Mouse (Mus musculus) adrenal gland, adult 18-20 months (tissue): ENCODE data around the gene Cul7. TPM values are rescaled to one million over a fixed set of nuclear protein-coding genes. Genes with fewer than 3 reads are reported as not detected.

Source experiments
- DNase-seq, 2 experiments: peaks; one replicate each; pipeline ENCODE4 v3.0.0; 2021 to 2022; ENCODE audit warnings: low spot score in 2 of 2
- total RNA-seq, 2 experiments: library from RNA; stranded (reverse); gene quantifications; 1 replicate in 1 of 2; 2 replicates in 1 of 2; pipeline ENCODE4 v1.2.3; 2021

The Cul7 gene
- total RNA-seq, 2 experiments from 2014 or later = 32.1 to 36.3 TPM

DNA sequence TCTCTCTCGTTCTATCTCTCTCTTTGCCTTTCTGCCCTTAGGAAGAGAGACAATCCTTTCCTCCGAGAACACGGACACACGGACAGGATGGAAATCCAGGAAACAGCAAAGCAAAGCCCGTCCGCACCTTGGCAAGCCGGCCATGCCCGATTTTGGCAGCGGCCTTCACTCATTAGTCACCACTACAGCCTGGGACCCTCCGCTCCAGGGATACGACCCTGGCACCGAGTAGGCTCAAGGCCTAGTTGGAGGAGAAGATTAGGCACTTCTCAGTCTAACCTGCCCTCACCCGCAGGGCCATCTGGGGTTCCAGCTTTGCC lies 21.7 kb upstream of the Cul7 start:
- DNase-seq = no peak

DNA sequence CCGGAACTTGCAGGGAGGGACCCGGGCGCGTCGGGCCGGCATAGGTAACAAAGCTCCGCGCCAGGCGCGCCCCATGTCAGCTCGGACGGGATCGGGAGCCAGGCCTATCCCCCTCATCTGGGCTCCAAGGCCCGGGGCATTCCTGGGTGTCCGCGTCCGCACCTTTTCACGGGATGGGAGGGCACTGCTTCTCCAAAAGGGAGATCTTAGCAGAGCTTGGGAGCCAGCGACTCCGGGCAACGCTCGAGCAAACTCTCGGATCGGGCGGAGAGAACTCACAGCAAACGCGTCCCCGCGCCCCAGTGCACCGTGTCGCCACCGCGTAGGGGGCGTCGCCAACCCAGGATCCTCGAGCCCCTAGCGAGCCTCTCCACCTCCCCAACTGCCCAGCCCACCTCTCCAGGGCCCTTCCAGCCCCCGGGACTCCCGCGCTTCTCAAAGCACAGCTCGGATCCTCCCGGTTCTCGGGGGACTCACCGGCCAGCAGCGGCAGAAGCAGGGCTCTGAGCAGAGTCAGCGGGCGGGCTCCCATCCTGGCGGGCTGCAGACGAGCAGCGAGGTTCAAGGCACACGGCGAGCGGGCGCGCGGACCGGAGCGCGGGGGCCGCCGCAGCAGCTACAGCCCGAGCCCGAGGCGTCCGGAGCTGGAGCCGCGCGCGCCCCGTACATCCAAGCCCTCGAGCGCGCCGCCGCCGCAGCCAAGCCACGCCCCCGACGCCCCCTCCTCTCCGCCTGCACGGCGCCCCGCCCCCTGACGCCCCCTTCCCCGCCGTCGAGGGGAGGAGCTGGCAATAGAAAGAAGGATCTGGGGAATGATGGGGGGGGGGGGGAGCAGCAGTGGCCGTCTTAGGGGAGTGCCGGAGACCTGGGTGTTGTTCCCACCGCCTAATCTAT lies 21.1 kb upstream of the Cul7 start, which contains the start of gene Ptk7:
Ptk7 (minus strand) TSS at position 714 of the 894 bp plus-strand sequence.
- peak; percentile 37 to 53 for DNase-seq

DNA sequence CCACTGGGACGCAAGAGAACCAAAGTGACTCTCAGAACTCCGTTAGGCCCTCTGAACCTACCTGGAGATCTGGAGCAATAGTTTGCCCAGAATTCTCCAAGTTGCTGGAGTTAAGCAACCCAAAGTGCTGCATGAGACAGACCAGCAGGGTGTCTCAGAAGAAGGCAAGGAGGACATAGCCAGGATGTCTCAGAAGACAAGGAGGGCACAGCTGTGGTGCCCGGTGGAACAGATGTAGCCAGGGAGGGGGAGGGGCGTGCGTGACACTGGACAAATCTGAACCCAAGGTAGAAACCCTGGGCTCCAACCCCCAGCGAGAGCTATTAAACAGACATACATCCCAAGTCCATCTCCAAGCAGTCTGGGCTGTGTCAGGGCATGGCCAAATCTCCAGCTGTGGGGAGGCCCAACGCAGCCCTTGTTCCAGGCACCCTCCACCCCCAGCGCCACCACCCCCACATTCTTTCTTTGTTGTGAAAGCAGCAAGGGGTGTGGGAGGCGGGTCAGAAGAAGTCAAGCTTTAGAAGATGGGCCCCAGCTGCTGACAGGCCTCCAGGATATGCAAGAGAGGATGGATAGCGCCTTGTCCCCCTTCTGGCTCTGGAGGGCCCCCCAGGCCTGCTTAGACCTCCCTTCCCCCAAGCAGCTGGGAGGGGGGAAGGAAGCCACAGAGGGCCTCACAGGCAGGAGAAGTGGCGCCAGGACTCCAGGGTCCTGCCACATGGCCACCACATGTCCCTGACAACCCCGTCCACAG lies 20.3 kb upstream of the Cul7 start:
- DNase-seq = no peak

DNA sequence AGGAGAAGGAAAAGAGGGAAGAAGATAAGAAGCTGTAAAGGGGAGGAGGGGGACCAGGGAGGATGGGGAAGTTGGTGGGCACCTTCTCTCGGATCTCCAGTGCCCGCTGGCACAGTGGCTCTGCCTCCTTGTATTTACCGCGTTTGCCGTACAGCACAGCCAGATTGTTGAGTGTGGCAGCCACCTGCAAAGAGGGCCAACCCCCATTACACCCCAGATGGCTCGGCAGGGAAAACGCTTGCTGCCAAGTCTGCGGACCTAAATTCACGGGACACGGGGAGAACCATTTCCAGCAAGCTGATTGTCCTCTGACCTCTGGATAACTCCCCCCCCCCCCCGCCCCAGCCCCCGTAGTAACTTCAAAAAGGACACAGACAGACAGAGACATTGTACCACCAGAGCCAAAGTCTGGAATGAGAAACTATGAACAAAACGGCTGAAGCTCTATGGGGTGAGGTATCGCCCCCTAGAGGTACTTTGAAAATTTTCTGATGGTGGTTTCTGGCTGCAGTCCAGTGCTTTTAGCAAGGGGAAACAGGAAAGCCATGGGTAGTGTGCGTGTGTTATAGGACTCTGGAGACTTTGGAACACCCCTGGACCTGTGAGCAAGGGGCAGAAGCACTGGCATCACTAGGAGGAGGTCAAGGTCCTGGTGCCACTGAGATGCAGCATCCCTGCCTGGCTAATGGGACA lies 13.2 kb upstream of the Cul7 start:
- peak in 1 of 2 experiments; percentile 31 for DNase-seq

DNA sequence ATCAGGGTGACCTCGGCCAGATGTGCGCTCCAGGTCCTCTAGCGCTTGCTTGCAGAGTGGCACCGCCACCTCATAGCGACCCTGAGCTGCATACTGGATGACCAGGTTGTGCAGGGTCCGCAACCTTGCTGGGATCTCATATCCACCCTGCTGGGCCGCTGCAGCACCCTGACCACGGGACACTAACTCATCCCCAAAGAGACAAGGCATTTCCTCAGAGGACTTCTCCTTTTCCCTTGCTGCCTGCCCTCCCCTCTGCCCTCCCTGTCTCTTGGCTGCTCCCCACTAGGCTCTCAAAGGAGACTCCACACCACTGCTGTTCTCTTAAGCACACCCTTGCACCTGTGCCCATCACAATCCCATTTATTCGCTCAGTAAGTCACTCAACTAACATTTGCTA lies 10.2 kb upstream of the Cul7 start:
- no peak for DNase-seq

DNA sequence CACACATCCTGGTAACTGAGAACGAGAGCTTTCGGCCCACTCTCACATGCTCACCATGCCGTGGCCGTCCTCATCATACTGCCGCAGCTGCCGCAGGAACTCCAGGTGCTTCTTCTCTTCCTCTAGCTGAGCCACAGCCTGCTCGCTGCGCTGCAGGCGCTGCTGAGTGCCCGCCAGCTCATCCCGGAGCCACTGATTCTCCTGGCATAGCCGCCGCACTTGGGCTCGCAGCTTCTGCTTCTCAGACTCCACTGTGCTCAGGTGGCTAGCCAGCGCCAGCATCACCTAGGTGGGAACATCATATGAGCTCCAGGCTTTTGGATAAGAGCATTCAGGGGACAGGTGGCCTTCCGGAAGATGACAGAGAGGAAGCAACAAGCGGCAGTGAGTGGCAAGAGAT lies 8.1 kb upstream of the Cul7 start:
- DNase-seq = no peak

DNA sequence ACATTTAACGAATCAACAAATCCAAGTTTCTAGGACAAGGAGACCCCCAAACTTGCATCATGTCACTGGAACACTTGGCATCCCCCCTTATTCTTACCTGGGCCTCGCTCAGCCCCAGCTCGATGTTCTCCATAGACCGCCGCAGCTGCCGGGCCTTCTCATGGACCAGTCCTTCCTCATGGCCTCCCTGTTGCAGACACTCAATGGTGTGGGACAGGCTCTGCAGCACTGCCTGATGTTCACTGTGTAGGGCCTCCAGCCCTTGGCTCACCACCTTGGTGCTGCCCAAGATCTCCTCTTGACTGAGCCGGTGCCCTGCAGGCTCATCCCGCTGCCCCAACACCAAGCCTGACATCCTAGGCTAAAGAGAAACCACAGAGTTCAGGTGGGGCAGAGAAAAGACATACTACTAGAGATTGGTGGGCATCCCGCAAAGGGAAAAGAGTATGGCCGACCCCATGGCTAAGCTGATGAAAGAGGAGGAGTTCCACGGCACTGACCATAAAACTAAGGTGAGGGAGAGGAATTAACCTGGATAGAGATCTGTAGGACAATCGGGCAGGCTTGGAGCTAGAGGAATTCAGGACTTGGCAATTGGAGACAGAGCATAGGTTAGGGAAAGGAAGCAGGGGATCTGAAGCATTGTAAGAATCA lies 5.9 kb upstream of the Cul7 start:
- no peak for DNase-seq

DNA sequence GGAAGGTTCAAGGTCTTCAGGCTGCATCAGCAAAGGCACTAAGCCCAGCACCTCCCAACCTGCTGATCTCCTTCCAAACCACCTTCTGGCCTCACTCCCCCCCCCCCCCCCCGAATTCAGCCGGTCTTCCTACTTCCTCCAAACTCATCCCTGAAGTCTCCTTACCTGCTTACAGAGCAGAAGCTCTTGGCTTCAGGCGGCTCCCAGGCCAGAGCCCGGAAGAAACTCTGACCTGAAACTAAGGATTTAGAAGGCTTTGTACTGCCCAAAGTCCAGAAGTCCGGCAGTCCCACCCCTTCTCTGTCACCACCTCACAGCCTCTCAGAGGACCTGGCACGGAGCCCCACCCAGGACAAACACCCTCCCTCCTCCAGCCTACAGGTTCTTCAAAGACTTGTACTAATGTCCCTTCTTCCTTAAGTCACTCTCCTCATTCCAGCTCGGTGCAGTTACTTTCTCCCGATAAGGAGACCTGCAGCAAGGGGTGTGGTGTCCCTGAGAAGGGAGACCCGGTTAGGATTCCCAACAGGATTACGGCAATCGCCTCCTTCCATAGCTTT lies 5.1 kb upstream of the Cul7 start:
- DNase-seq = peak; percentile 54 to 56

DNA sequence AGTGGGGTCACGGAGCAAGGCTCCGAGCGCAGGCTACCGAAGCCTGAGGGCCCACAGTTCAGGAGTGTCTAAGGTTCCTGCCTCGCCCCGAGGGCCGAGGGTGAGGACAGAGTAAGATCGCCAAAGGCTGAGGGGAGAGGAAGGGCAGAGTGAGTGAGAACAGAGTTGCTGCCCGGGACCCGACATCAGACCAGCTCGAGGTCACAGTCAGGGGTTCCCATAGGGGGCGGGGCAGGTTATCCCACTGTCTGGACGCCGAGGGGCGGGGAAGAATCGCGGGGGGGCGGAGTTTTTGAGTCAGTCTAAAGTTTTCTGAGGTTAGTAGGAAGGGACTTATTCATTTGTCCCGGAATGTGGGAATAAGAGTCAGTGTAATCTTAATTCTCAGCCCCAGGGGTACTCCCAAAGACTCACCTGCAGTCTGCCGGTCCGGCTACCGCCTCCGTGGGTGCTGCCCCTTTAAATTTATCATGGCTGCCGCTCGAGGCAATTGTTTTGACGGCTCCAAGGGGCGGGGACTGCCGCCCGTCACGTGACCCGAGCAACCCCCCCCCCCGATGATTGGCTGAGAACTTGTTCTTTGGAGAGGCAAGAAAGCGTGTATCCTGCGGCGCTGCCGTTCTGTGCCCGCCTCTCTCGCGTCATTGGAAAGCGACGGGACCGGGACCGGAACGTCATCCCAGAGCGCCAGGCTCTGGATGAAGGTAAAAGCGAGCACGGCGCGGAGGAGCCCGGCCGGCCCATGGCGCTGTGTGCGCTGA lies 4.4 kb upstream of the Cul7 start, which contains the start of the genes Klc4 and Mrpl2:
Klc4 (minus strand) TSS at position 462 of the 761 bp plus-strand sequence.
Mrpl2 (plus strand) TSS at position 669 of the 761 bp plus-strand sequence.
- DNase-seq = peak; percentile 99

DNA sequence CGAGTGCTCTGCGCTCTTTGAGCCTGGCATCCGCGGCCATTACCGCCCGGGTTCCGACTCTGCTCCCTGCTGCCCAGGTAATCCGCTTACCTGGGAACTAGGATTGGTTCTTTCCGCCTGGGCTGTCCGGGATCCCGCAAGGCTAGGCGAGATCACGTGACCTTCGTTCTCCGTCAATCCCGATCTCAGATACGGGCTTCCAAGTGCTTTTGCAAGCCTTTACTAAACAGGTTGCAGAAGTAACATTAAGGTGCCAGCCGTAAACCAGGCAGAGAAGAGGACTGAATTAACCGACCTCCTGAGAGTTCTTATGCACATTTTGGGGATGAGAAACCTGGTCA lies 3.8 kb upstream of the Cul7 start:
- no peak for DNase-seq

DNA sequence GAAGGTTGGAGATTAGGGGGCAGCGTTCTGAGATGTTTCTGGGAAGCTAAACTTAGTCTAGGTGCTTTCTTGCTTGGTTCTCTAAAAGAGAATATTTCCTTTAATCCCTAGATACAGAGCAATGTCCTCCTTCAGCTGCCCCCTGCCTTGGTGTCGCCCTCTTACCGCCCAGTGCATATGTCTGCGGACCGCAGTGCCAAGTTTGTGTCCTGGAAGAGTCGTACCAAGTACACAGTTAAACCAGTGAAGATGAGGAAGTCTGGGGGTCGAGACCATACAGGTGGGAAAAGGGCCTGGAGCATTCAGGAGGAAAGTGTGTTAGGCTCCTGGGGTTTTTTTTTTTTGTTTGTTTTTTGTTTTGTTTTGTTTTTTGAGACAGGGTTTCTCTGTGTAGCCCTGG lies 2.9 kb upstream of the Cul7 start:
- no peak for DNase-seq

DNA sequence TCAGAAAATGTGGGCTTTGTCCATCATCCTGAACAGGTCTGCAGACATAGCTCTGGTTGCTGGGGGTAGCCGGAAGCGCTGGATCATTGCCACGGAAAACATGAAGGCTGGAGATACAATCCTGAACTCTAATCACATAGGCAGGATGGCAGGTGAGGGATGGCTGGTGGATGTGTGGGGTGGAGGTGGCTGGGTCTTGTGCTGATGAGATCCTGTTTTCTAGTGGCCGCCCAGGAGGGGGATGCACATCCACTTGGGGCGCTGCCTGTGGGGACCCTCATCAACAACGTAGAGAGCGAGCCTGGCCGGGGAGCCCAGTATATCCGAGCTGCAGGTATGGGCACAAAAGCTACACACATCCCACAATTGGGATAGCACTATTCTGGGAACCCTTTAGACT lies 1.7 kb upstream of the Cul7 start:
- no peak for DNase-seq

DNA sequence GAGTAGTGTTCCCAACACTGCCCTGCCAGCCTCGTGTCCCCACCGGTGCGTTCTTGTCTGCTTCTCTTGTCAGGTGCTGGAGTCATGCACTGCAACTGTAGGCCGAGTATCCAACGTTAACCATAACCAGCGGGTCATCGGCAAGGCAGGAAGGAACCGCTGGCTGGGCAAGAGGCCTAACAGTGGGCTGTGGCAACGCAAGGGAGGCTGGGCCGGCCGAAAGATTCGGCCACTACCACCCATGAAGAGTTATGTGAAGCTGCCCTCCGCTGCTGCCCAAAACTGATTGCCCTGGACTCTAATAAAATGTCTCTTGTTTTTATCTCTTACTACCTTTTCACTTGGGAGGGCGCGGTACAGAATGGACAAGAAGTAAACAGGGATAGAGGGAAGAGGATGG lies 326 bp upstream of the Cul7 start:
- DNase-seq = peak in 1 of 2 experiments; percentile 17

DNA sequence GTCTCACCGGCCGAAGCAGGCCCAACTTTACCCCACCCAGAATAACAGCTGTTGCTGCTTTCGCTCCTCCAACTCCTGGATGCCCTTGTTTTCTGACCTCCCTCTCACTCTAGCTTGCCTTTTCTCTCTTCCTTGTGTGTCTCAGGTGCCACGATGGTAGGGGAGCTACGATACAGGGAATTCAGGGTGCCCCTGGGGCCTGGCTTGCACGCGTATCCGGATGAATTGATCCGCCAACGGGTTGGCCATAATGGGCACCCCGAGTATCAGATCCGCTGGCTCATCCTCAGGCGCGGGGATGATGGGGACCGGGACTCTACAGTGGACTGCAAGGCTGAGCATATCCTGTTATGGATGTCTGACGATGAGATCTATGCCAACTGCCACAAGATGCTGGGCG lies 1.2 kb downstream of the Cul7 start:
- no peak for DNase-seq

DNA sequence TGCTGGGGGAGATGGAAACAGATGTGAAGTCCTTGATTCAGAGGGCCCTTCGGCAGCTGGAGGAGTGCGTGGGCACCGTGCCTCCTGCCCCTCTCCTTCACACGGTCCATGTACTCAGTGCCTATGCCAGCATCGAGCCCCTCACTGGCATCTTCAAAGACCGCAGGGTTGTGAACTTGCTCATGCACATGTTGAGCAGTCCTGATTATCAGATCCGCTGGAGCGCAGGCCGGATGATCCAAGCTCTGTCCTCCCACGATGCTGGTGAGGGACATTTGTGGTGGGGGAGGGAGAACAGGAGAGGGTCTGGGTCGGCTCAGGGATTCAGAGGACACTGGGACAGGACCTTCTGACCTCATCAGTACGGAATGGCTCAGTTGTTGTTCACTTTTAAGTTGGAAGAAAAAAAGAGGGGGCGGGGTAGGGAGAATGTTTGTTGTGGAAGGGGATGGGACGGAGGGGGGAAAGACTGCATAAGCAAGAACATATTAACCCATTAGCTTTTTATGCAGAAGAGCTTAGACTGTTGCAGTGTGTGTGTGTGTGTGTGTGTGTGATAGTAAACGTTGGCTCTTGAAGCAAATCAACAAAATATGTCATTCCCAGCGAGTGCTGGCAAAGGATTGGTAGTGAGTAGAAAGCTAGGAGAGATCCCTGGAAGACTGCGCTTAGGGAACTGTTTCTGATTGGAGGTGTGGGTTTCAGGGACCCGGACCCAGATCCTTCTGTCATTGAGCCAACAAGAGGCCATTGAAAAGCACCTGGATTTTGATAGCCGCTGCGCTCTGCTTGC lies 1.8 kb downstream of the Cul7 start:
- no peak for DNase-seq

DNA sequence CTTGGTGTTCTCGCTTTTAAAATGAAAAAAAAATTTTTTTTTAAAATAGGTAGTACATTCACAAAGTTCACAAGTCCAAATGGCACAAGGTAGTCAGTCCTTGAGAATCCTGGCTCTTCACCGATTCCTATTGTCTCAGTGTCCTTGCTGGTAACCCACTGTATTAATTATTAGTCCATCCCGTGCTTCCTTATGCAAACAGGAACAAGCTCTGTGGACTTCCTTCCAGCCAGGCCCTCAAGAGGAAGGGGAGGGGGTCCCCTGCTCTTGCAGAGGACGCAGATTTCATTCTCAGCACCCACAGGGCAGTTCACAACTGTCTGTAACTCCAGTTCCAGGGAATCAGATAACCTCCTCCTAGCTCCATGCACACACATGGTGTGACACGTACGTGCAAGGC lies 5.9 kb downstream of the Cul7 start:
- no peak for DNase-seq

DNA sequence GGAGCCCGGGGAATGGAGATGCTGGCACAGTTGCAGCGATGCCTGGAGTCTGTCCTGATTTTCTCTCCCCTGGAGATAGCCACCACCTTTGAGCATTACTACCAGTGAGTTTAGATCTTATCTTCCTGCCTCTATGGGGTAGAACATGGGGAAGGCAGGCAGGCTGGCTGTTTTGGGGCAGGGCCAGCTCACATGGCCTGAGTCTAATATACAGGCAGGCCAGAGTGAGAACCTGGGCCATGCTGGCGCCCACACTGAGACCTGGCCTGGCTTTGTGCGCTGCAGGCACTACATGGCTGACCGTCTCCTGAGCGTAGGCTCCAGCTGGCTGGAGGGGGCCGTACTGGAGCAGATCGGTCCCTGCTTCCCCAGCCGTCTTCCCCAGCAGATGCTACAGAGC lies 11.2 kb downstream of the Cul7 start:
- DNase-seq = no peak

DNA sequence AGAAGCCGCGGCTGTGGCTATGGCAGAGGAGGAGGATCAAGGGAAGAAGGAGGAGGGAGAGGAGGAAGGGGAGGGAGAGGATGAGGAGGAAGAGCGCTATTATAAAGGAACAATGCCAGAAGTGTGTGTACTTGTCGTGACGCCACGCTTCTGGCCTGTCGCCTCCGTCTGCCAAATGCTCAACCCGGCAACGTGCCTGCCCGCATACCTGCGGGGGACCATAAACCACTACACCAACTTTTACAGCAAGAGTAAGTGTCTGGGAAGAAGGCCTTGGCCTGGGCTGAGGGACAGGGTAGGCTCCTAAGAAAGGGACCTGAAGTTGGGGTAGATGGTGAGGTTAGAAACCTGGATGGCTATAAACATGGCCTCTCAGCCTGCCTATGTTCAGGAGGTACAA lies 11.8 kb downstream of the Cul7 start:
- no peak for DNase-seq

DNA sequence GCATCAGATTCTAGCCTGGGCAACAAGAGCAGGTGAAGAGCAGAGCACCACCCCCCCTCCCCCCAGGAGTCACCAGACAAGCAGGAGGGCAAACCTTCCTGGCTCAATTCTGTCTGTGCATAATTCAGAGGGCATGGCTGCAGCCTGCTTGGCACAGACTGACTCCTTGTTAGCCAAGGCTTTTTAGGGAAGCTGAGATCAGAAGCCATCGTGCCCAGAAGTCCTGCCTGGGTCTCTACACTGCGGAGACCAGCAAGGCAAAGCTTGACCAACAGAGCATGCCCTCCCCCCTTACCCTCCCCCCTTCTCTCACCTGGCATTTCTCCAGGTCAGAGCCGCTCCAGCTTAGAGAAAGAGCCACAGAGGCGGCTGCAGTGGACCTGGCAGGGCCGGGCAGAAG lies 12.6 kb downstream of the Cul7 start:
- DNase-seq = no peak
